ENCODE assay signal across 11 mouse cellular contexts in the genomic region with DNA sequence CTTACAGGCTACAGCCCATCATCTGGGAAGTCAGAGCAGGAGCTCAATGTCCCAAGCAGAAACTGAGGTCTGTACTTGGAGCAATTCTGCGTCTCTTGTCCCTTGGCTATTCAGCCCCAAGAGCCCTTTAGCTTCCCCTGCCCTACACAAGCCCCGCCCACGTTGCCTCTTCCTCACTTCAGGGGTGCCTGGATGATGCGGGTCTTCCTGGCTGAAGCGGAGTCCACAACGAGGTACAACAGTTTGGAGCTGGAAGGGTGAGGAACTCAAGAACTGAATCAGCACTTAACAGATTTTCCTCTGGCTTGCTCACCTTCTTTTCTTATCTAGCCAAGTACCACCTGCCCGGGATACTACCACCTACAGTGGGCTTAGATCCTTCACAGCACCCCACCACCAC. TPM values are rescaled to one million over a fixed set of nuclear protein-coding genes. Genes with fewer than 3 reads are reported as not detected.
DNase-seq lines count a peak whose midpoint lies in the region.
"Had no signal": no experiment of that assay in that cellular context is flagged by ENCODE, and none has a peak within 500 bp of the region (broad histone marks: within the 10 kb centered on the region; RNA-seq: fewer than 3 reads in every experiment).

No protein-coding gene starts in this region.

- peaks cover 32% of the 10 kb centered on the region for H3K4me1 ChIP-seq in embryonic facial prominence, embryonic 10.5 days

- no peak overlapping the region for H3K27ac ChIP-seq in embryonic facial prominence, embryonic 10.5 days (replicated peaks)
- H3K27ac ChIP-seq: liver, embryonic 12.5 days had no signal

- 1% methylated on average over 7 of the region's 7 CpGs for WGBS in embryonic facial prominence, embryonic 10.5 days

- H3K27me3 ChIP-seq in embryonic facial prominence, embryonic 10.5 days (replicated peaks; ENCODE audit: low read depth, poor library complexity, severe bottlenecking), result peaks cover 57% of the 10 kb centered on the region
- H3K27me3 ChIP-seq: hindbrain, embryonic 15.5 days had no signal

- peak; percentile 41 for DNase-seq in cerebellum, adult 8-10 months
- no peak for DNase-seq in cerebellum, postnatal 36 days
- DNase-seq in kidney, adult 9 months, result peak; percentile 14
- no peak for DNase-seq in kidney, adult 18-20 months
- DNase-seq in B cell, adult 2 months, result peak; percentile 16 to 18
- no peak for DNase-seq in embryonic facial prominence, embryonic 10.5 days (ENCODE audit: low spot score)
- no peak for DNase-seq in layer of hippocampus, postnatal 14 days (ENCODE audit: low spot score in 2 of 2)
- DNase-seq in spleen, postnatal 14 days (ENCODE audit: low spot score in 2 of 2), result no peak

- H3K4me3 ChIP-seq in embryonic facial prominence, embryonic 10.5 days, result peak overlapping the region; percentile 73; the same call in 1 of the 2 replicates

- no peaks in the 10 kb centered on the region for H3K9me3 ChIP-seq in embryonic facial prominence, embryonic 10.5 days
- H3K9me3 ChIP-seq: heart, embryonic 12.5 days; hindbrain, embryonic 15.5 days; liver, embryonic 12.5 days had no signal

- no peaks in the 10 kb centered on the region for H3K36me3 ChIP-seq in embryonic facial prominence, embryonic 10.5 days (replicated peaks)
- H3K36me3 ChIP-seq: heart, embryonic 12.5 days; liver, embryonic 12.5 days had no signal

RNA-seq across cellular contexts. Expression of a gene that starts 0.9 kb away (rescaled TPM):
- 5.7 and 10.6 TPM in 2 replicates for polyA plus RNA-seq in embryonic facial prominence, embryonic 10.5 days (2016; fragmentation: Nextera tagmentation; extraction: Ambion mirVana)
- 10 to 100 TPM; 46.0 to 65.4 TPM for total RNA-seq in layer of hippocampus, postnatal 14 days (2021)

Comparison
In these comparisons a context has a peak if more than half of its experiments do, and no peak if none do; other contexts are left out.
1. DNase-seq: peak in cerebellum, adult 8-10 months (single experiment), kidney, adult 9 months (single experiment) and B cell, adult 2 months (2 of 2); none in cerebellum, postnatal 36 days (0 of 2), kidney, adult 18-20 months (single experiment), embryonic facial prominence, embryonic 10.5 days (single experiment), layer of hippocampus, postnatal 14 days (0 of 2) and spleen, postnatal 14 days (0 of 2).